Mouse (Mus musculus) adrenal gland (tissue): ENCODE measurements around the gene Flnb.

Experiments
- intact Hi-C: fragments of 180-260 bp; cut with DNase I; formaldehyde crosslinking; loops from one replicate; pipeline ENCODE4 v1.15.1; 2025

The Flnb gene

DNA sequence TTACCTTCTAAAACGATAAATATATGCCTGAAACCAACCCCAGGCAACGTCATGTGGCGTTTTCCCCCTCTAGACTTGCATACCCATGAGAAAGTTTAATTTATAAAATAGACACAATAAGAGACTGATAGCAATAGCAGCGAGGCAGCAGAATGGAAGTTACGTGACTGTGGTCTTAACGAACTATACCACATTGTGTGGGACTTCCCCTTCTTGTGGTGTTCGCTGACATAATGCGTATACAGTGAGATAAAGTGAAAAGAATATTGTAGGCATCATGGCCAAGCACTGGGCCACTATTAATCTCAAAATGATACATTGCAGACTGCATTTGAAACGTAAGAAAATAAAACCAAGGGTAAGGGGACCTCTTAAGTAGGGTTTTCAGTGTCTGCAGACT lies 72.1 kb downstream of the Flnb start:
- intact Hi-C loops, result no loop called here

DNA sequence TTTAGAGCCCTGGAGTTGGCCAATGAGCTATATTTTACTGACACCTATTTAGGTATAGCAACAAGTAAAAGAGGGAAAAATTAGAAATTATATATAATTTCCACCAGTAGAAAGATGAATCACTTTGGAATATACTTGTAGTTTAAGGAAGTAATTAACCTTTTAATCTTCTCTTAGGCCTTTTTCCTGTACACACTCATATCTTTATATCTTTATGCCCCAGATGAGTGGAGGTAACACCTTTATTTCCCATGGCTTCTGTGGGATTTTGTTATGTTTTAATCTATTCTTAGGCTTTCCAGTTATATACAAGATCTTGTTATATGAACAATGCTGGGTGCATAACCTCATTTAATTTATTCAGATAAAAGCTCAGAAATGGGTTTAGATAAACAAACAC lies 73.6 kb downstream of the Flnb start:
- intact Hi-C loops, result no loop called here

- intact Hi-C loops, result no loop called here
Observed at GRCm38 (mm10) chr14:7896126-7896525, 78.4 kb downstream of the Flnb start.

DNA sequence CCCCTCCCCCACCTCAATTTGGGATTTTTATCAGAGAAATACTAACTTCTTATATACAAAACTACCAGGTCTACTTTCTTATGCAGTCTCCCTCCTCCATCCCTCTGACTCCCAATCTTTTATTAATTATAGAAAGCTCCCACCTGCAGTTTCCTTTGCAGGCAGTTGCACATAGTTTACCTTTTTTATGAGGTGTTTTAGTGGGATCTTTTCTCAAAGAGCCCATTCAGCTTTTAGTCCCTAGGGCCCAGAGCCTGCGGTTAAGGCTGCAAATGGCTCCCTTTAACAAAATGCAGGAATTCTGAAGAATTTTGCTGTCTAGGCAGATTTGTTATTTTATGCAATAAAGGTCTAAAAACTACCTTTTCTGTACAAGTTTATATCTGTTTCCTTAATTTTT lies 78.9 kb downstream of the Flnb start:
- intact Hi-C loops, result no loop called here

DNA sequence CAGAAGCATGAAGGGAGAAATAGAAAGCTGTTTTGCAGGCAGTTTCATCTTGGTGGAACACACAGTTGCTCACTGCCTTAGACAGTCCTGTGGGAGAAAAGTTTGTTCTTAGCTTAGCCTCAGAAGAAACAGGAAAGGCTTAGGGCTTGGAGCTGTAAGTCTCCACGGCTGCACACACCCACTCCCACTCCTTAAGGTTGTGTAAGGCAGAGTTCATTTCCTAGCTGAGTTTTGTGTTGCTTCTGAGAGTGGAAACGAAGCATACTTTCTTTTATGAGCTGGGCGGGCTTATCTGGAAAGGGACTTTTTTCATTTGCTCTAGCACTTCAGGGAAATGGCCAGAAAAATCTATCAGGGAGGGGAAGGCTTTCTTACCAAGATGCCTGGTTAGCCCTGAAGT lies 82.2 kb downstream of the Flnb start:
- intact Hi-C loops, result loop anchor here (5.0 kb wide), 1 partner anchor 83 kb away; the partner anchor contains the start of gene Flnb

GRCm38 (mm10) chr14:7900481-7901049 lies 82.8 kb downstream of the Flnb start:
- intact Hi-C loops, result loop anchor here (5.0 kb wide), 1 partner anchor 83 kb away; the partner anchor contains the start of gene Flnb

GRCm38 (mm10) chr14:7901484-7902240 lies 83.9 kb downstream of the Flnb start:
- intact Hi-C loops, result loop anchor here (5.0 kb wide), 1 partner anchor 84 kb away; the partner anchor contains the start of gene Flnb

- intact Hi-C loops, result no loop called here
Observed at GRCm38 (mm10) chr14:7907058-7907457, 89.3 kb downstream of the Flnb start.

- intact Hi-C loops, result no loop called here
Observed at GRCm38 (mm10) chr14:7909472-7909871, 91.7 kb downstream of the Flnb start.

GRCm38 (mm10) chr14:7913842-7914241 lies 96.1 kb downstream of the Flnb start:
- intact Hi-C loops, result no loop called here

GRCm38 (mm10) chr14:7914461-7914860 lies 96.7 kb downstream of the Flnb start:
- intact Hi-C loops, result no loop called here

- intact Hi-C loops, result no loop called here
Observed at GRCm38 (mm10) chr14:7918150-7918991, 100.6 kb downstream of the Flnb start.

GRCm38 (mm10) chr14:7919309-7919708 lies 101.6 kb downstream of the Flnb start:
- intact Hi-C loops, result no loop called here

DNA sequence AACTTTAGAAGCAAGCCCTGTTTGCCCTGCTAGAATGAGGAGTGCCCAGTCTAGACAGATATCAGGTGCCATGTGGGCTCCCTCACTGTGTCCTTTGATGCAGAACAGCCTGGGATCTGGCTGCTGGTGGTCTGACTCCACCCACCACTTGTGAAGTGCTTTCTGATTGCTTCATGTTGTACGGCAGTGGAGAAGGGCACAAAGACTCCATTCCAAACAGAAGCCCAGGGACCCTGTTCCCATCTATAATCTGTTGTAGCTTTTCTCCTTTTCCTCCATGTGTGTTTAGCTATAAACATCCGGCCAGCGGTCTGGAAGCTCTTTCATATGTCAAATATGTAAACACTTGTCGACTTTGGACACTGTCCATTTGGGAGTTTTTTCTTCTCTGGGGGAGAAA lies 102.2 kb downstream of the Flnb start:
- intact Hi-C loops, result loop anchor here (10.0 kb wide), 1 partner anchor 45 kb away; no protein-coding TSS in a partner anchor

DNA sequence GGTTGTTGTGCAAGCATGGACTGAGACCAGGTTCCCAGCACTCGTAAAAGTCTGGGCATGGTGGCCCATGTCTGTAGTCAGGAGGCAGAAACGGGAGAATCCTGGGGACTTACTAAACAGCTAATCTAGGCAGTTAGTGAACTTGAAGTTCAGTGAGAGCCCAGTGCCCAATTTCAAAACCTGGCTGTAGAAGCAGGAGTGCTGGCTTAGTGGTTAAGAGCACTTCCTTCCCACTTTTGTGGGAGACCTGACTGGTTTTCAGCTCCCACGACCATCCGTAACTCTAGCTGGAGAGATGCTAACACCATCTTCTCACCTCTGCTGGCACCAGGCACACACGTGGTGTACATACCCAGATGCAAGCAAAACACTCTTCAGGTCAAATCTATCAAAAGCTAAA lies 103.7 kb downstream of the Flnb start:
- intact Hi-C loops, result loop anchor here (10.0 kb wide), 1 partner anchor 47 kb away; no protein-coding TSS in a partner anchor

DNA sequence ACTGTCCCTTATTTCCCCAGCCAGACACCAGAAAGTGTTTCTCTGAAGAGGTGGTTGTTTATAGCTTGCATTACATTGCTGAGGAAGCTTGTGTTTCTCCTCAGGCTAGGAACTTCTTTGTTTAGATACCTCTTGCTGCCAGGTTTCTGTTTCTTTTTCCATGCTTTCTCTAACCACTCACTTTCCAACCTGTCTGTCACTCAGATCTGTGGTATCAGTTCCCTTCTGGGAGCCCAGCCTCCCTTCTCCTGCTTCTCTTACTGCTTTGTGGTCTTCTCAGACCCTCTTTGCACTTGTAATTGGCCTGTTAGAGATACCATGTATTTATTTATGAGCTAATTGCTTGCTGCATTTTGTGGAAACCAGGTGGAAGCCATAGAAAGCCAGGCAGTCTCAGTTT lies 105.9 kb downstream of the Flnb start:
- intact Hi-C loops, result loop anchor here (10.0 kb wide), 1 partner anchor 49 kb away; no protein-coding TSS in a partner anchor

- intact Hi-C loops, result loop anchor here (10.0 kb wide), 1 partner anchor 54 kb away; no protein-coding TSS in a partner anchor
Observed at GRCm38 (mm10) chr14:7928362-7928761, 110.6 kb downstream of the Flnb start.

GRCm38 (mm10) chr14:7929029-7929428 lies 111.3 kb downstream of the Flnb start:
- intact Hi-C loops, result loop anchor here (10.0 kb wide), 1 partner anchor 54 kb away; no protein-coding TSS in a partner anchor

DNA sequence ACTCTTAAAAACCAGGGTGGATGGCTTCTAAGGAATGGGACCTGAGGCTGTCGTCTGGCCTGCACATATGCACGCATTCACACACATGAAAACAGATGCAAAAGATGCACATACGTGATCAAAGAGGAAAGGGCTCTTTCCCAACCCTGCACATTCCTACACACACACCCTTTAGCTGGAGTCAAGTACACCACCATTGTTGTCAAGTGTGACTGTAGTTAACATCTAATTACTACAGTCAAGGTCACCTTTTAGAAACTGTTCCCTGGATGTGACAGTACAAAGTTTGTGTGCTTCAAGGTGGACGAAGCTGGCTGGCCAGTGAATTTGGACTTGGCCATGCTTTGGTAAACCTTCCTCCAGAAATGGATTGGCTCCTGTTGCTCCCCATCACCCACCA lies 114.4 kb downstream of the Flnb start:
- intact Hi-C loops, result no loop called here

- intact Hi-C loops, result no loop called here
Observed at GRCm38 (mm10) chr14:7934166-7934565, 116.4 kb downstream of the Flnb start.

GRCm38 (mm10) chr14:7937052-7937630 lies 119.4 kb downstream of the Flnb start:
- intact Hi-C loops, result no loop called here
